Mouse (Mus musculus) testis, postnatal 14 days (tissue): ENCODE data around the gene Tbce.
"Not testable (repeated sequence)": the region's sequence is repeated elsewhere in the genome, so short reads cannot be mapped to it uniquely, and the experiment has no call there.

Experiments
- DNase-seq: peaks from one replicate; pipeline ENCODE4 v3.0.0; 2021; ENCODE audit warnings: low spot score

Gene Tbce

GRCm38 (mm10) chr13:14039292-14039965 is at the start of gene Tbce:
Tbce (minus strand) TSS chr13:14039638.
- peak; percentile 87 for DNase-seq

- DNase-seq = no peak
Measured at GRCm38 (mm10) chr13:14088669-14089068, 49.2 kb upstream of the Tbce start.

- DNase-seq = no peak
Measured at GRCm38 (mm10) chr13:14075326-14075725, 35.9 kb upstream of the Tbce start.

GRCm38 (mm10) chr13:14074371-14074770 is 34.9 kb upstream of the Tbce start:
- DNase-seq = no peak

GRCm38 (mm10) chr13:14069291-14069690 is 29.9 kb upstream of the Tbce start:
- no peak for DNase-seq

GRCm38 (mm10) chr13:14068035-14068434 is 28.6 kb upstream of the Tbce start:
- DNase-seq = no peak

- DNase-seq = no peak
Measured at GRCm38 (mm10) chr13:14065701-14066100, 26.3 kb upstream of the Tbce start.

- no peak for DNase-seq
Measured at GRCm38 (mm10) chr13:14065028-14065380, 25.6 kb upstream of the Tbce start.

- peak; percentile 55 for DNase-seq
Measured at GRCm38 (mm10) chr13:14064341-14065027, 25.0 kb upstream of the Tbce start.

- no peak for DNase-seq
Measured at GRCm38 (mm10) chr13:14063942-14064271, 24.5 kb upstream of the Tbce start.

- DNase-seq = peak; percentile 97
Measured at GRCm38 (mm10) chr13:14063013-14063941, 23.8 kb upstream of the Tbce start, which contains the start of the genes Arid4b and Ggps1. Arid4b (plus strand) TSS chr13:14063232. Ggps1 (minus strand) TSS chr13:14063488.

GRCm38 (mm10) chr13:14062209-14063012 is 23.0 kb upstream of the Tbce start:
- DNase-seq = no peak

- DNase-seq = no peak
Measured at GRCm38 (mm10) chr13:14059582-14059981, 20.1 kb upstream of the Tbce start.

GRCm38 (mm10) chr13:14056801-14057200 is 17.4 kb upstream of the Tbce start:
- no peak for DNase-seq

GRCm38 (mm10) chr13:14049878-14050277 is 10.4 kb upstream of the Tbce start:
- peak; percentile 31 for DNase-seq

GRCm38 (mm10) chr13:14044521-14044920 is 5.1 kb upstream of the Tbce start:
- DNase-seq = no peak

- DNase-seq = no peak
Measured at GRCm38 (mm10) chr13:14043851-14044250, 4.4 kb upstream of the Tbce start.

- DNase-seq = no peak
Measured at GRCm38 (mm10) chr13:14040186-14040585, 748 bp upstream of the Tbce start.

GRCm38 (mm10) chr13:14038911-14039291 is 537 bp downstream of the Tbce start:
- DNase-seq = no peak

- no peak for DNase-seq
Measured at GRCm38 (mm10) chr13:14035875-14036630, 3.4 kb downstream of the Tbce start.

- not testable (repeated sequence) for DNase-seq
Measured at GRCm38 (mm10) chr13:14035352-14035751, 4.1 kb downstream of the Tbce start.
